Mouse (Mus musculus) 3T3-L1 (cell line): Measurements from ENCODE around the gene 3110082I17Rik.

ENCODE experiments used
- DNase-seq: peaks from one replicate; pipeline ENCODE4 v3.0.0-alpha.2; 2015; ENCODE audit warnings: low read depth, low spot score

The 3110082I17Rik gene

DNA sequence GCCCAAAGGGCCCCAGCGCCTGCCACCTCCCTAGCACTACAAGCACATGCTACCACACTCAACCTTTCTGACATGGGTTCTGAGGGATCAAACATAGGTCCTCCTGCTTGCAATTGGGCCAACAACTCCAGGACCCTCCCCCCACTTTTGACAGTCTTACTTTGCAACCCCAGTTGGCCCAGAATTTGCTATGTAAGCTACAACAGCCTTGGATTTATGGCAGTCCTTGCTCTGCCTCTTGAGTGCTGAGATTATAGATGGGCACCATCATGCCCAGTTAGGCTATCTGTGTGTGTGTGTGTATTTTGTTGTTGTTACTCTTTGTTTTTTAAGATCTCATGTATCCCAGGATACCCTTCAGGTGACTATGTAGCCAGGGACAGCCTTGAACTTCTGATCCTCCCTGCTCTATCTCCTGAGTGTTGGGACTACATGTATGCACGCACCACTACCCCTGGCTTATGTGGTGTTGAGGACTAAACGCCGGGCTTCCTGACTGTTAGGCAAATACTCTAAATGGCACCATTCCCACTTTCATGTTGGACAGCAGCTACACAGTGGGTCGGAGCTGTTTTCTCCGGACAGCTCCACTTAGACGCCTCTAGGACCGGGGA, 80.4 kb downstream of the 3110082I17Rik start:
- DNase-seq, result no peak

DNA sequence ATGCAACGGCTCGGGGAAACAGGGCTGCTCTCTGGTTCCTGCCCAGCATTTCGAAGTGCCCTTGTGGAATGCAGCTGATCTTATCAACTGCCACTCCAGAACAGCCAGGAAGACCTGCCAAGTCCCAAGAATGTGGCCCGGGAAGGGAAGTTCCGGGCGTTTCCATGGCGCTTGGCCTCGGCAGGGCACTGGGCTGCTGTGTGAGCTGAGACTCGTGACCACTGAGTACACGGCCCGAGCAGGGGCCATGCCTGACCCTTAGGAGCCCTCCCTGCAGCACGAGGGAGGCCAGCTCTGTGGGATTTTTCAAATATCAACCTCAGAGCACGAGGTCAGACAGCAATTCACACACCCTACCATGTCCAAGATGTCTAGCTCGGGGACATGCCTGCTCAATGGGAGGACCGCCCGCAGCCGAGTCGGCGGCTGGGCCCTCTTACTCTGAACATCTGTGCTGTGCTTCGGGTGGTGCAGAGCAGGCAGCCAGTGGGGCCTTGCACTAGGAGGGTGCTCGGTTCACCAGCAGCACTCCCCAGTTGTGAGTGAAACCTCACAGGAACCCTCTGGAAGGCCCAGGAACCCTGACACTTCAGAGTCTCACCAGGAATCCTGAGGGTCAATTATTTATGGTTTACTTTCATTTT, 81.2 kb downstream of the 3110082I17Rik start:
- peak; percentile 96 for DNase-seq

DNA sequence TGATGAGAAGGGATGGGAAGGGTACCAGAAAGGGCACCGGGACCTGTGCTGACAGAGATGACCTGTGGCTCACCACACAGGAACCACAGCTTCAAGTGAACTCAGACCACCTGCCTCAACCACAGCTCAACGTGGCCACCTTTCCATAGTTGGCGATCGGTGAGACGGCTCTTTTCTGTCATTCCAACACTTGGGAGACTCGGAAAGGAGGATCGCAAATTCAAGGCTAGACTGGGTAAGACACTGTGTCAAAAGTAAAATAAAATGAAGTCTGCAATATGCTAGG, 82.1 kb downstream of the 3110082I17Rik start:
- no peak for DNase-seq

DNA sequence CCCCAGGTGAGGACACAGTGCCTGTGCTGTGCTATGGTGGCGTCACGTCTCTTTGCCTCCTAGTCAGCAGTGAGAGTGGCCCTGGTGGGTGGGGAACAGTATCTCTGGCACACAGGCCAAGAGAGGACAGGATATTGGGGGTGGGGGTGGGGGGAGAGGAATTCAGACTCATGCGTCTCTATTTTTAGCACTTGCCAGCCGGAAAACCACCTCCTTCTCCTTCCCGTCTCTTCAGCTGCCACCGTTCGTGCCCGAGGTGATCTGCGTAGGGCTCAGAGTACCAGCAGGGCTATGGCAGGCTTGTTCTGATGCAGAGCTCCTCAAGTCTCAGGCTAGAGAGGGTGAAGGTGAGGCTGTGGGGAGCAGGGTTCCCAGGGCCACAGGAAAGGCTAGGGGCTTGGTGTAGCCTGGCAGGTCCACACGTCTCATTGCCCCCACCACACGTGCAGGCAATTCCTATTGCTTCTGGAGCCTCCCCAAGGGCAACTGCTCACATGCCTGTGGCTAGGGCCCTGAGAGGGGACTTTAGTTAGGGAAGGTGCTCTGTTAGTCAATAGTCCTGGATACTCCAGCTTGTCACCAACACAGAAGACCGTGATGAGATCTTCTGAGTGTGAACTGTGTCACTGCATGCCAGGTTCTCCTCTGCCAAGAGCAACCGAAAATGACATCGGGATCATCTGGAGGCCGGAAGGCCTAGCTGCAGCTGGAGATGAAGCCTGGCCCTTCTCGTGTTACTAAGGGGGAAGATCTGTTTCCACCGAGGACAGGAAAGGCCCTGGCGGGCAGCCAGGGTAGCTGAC, 82.7 kb downstream of the 3110082I17Rik start, which contains the start of gene Gpr146:
Gene Gpr146 (plus strand): TSS at position 230 of the 803 bp plus-strand sequence.
- peak; percentile 82 for DNase-seq

DNA sequence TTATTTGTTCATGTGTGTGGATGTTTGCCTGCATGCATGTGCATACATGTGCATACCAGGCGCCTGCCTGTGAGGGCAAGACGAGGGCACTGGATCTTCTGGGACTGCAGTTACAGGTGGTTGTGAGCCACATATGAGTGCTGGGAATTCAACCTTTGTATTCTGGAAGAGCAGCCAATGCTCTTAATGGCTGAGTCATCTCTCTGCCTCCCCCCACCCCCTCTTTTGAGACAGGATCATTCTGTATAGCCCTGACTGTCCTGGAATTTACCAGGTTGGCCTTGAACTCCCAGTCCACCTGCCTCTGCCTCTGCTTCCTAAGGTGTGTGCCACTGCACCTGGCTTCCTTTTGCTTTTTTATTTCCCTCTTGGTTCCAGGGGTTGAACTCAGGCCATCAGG, 85.5 kb downstream of the 3110082I17Rik start:
- peak; percentile 51 for DNase-seq

DNA sequence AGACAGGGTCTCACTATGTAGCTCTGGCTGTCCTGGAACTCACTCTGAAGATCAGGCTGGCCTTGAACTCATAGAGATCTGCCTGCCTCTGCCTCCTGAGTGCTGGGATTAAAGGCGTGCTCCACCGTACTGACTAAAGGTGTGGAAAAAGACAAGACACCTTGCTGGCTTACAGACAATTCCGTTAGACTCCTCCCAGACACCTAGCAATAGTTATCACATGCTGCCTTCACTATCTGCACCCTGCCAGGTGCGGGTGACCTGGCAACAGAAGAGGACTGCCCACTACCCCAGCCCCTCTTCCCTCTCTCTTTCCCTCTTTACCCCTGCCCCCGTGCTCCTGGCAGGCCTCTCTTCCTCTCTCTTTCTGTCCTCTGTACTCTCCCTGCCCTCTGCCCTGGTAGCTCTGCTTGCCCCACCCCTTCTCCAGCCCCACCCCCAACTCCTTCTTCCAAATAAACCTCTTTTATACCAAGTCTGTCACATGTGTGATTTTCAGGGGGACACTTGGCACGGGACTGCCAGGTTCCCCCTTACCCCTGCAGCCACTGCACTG, 86.4 kb downstream of the 3110082I17Rik start:
- no peak for DNase-seq

DNA sequence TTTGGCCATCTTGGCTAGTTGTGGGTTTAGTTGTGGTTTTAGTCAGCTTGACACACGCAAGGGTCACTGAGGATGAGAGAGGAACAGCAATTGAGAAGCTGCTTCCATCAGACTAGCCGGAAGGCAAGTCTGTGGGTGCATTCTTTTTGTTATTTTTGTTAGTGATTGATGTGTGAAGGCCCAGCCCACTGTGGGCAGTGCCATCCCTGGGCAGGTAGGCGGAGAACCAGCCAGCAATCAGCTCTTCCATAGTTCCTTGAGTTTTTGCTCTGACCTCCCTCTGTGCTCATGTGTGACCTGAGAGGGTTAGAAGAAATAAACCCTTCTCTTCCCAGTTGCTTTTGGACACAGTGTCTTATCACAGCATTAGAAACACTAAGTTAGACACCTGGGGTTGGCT, 87.2 kb downstream of the 3110082I17Rik start:
- DNase-seq, result peak; percentile 38

DNA sequence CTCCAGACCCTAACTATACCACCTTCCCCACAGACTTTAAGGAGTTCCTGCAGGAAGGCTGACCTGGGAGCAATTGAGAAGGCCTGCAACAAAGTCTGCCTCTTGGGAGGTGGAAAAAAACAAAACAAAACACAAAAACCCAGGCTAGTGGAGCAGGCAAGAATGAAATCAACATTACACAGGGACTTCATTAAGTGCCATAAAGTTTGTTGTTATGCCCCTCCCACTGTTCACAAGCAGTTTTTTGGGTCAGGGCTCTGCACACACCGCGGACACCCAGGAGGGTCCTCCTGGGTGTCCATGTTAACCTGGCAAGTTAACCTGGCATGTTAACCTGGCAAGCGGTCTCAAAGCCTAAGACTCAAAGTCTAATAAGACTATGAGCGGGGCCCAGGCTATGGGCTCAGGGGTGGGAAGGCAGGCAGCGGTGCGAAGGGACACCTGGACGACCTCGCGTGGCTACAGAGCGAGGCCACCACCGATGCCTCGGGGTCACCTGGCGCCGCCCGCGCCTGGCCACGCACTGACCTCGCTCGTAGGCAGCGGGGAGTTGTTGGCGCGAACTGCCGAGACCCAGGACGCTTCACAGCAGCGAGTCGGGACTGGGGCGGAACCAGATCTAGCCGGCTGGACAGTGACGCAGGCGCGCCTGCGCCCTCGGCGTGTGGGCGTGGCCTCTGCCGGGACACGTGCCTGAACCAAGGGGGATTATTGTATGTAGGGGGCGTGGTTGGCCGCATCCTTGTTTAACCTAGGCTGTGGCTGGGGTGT, 88.5 kb downstream of the 3110082I17Rik start:
- DNase-seq, result peak; percentile 98

DNA sequence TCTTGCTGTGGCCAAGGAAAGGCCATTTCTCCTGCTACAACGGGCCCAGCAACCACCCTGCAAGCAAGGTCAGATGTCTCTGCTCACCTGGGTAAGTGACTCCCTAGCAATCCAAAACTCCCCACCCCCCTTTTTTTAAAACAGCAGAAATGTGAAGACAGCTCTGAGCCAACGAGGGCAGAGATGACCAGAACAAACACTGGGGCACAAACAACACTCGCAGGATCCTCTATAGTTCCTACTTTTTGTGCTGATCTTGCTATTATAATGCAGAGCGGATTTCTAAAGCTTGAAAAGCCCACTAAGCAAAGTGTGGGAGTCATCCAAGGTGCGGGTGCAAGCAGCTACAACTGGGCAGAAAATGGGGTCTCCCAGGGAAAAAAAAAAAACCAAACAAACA, 89.2 kb downstream of the 3110082I17Rik start:
- no peak for DNase-seq

DNA sequence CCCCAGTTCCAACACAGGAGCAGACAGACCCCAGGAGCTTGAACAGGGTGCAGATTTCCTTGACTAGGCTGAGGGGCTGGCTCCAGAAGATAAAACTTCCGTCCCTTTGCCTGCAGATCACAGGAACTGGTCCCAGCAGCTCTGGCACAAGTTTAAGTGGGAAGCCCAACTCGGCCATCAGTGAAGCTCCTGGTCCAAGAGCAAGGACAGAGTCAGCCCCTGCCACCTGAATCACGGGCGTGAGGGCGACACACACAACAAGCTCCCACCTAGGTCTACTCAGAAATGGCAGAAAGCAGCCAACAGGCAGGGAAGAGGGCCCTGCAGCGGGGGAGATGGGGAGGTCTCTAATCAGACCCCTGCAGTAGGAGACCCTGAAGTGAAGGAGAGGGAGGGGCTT, 90.0 kb downstream of the 3110082I17Rik start:
- no peak for DNase-seq

DNA sequence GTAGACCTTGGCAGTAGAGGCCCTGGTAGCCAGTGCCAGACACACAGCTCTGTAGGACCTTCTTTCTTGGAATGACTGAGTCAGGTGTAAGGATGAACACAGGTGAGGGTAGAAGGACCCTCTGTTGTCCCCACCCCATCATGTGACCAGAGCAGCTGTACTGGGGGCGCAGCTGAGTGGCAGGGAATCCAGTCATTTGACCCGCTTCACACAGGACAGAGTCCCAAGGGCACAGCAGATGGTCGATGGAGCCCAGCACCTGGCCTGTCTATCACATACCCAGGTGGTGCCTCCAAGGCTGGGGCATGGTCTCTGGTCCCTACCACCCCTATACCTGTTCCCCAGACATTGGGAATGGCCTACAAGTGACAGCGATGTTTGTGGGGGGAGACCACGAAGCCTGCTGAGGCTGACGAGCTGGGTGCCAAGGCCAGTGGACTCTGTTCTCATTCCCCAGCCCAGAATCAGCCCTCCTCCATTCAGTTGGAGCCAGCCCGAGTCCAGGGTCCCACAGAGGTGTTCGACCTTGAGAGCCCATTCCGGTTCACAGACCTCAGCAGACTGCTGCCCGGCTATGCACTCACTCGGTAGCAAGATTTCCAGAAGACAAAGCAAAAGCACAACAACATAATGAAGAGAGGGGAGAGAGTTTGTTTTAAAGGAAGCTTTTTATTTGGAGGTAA, 91.5 kb downstream of the 3110082I17Rik start:
- no peak for DNase-seq

DNA sequence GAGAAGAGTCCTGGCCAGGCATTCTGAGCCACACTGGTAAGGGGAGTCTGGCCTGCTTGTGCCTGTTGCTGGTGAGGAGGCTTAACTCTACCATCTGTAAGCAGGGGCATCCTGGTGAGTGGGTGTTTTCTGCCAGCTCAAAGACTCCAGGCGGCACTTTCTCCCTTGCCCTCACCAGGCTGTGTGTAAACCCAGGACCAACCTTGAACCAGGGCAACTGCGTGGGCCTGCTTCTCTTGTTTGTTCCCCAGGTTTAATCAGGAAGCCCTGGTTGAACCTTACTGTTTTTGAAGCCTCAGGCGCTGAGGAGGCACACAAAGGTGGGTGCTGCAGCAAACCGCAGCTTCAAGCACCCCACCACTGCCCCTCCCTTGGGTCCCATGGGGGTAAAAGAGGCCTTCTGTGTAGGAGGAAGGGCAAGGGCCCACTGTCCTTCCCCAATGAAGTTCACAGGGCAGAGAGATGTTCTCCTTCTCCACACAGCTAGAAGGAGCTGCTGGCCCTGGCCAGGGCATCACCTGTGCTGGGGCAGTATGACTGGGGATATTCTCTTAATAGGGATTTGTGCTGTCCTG, 92.4 kb downstream of the 3110082I17Rik start:
- DNase-seq, result no peak

DNA sequence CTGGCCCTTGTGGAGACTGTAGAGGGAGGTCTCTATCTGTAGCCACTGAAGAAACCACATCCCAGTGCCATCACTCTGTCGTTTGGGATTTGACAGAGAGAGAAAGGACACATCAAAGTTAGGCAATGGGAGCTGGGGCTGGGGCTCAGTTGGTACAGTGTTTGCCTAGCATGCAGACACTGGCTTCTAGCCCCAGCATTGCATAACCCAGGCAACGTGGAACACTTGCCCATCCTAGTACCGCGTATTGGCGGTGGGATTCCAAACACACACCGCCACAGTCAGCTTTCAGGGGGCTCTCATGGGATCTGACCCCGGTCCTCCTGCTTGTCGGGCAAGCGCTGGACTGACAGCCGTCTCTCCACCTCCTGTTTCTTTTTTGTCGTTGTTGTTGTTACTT, 93.8 kb downstream of the 3110082I17Rik start:
- no peak for DNase-seq

DNA sequence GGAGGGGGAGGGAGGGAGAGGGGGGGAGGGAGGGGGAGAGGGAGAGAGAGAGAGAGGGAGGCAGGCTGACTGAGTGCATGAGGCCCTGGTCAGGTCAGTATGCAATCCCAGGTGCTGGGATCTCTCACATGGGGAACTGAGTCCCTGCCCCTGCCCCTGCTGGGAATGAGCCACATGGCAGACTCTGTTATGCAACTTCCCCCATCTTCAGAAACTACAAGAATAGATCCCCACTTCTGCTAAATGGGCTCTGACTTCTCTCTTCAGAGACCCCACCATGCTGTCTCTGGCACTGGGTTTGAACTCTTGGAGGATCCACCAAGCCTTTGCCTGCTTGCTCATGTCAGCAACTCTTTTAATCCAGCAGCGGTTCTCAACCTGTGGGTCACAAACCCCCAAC, 94.5 kb downstream of the 3110082I17Rik start:
- DNase-seq, result no peak

DNA sequence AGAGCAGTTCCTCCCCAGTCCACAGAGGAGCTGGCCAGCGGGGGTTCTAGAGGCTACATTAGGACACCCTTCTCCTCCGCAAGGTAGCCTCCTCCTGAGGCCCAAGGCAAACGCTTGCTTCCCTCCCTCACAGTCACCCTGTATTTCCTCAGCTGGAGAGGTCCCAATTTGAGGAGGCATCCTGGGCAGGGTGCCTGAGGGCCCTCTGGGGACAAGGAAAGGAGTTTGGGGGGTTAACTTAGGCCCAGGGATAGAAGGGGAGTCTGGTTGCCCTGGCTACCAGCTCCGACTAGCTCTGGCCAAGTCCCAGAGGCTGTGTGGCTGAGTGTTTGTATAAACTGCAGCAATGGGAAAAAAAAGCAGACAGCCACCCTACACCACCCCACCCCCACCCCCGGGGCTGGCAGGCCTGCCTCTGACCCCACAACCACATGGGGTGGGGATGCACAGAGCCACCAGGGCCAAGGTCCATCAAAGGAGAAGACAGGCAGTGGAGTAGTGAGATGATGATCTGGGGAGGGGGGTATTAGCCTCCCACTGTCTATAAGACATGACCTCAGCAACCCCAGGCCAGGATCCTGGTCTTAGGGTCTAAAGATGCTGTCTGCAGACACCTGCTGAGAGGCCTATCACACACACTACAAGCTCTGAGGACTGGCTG, 95.3 kb downstream of the 3110082I17Rik start:
- no peak for DNase-seq

DNA sequence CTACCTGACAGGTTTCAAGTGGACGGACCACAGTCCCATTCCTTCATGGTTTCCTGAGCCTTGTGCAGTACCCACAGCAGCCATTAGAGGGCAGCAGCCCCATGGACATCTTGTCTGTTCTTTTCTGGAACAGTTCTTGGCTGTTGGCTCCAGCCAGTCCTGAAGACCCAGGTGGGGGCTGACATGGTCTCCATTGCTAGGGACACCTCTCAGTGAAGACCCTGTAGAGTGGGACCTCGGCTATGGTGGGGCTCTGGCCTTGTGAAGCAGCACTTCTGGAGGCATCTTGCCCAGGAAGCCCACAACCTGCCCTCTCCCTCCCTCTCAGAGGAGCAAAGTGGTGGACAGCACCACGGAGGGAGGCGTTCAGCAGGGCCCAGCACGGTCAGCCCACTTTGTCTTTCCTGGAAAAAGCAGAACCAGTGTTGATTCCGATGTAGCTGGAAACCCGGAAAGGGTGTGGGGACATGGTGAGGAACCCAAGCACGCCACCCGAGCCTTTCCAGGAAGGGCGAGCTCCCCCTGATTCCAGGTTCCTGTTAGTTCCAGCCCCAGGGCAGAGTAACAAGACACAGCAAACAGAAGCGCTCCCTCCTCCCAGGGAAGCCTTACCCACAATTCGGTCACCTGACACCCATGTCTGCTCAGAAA, 95.9 kb downstream of the 3110082I17Rik start:
- peak; percentile 97 for DNase-seq

DNA sequence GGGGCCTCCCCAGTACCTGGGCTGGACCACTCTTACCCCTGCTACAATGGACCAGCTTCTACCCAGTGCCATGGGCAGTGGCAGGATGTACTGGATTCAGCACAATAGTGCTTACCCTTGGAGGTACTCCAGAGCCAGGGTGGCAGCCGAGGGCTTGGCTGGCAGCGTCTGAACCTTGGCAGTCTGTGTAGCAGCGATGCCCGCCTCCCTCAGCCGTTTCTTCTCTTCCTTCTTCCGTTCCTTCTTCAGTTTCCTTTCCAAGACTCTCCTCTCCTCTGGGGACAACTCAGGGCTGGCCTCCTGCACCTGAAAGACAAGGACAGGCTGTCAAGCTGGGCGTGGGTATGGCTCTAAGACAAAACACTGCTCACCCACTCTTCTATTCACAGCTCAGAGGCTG, 96.5 kb downstream of the 3110082I17Rik start:
- no peak for DNase-seq

DNA sequence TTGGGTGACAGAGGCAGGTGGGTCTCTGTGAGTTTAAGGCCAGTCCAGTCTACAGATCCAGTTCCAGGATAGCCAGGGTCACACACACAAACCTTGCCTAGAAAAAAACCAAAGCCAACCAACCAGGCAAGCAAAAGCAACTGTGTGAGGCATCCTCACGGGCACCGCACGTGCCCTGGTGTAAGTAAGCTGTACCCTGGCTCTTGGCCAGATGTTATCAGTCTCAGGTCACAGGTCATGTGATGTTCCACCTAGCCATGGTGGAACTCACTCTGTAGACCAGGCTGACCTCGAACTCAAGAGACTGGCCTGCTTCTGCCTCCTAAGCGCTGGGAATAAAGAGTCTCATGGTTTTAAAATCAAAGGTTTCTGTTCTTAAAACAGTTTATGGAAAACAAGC, 101.1 kb downstream of the 3110082I17Rik start:
- no peak for DNase-seq

DNA sequence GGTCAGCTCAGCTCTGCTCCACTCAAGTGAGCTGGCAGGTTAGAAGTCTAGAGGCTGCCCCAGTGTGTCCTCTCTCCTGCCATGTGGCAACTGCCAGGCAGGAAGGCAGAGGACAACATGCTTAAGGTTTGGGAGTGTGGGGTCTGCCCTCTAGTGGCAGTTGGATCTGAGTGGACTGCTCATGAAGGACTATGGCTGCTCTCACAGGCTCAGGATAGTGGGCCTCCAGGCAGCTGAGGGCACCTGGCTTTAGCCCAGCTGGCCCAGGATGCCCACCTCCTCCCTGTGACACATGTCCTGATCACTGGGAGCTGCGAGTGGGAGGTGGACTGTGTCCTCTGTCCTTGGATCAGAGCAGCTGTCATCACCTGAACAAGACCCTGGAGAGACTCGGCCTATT, 101.7 kb downstream of the 3110082I17Rik start:
- peak; percentile 83 for DNase-seq

DNA sequence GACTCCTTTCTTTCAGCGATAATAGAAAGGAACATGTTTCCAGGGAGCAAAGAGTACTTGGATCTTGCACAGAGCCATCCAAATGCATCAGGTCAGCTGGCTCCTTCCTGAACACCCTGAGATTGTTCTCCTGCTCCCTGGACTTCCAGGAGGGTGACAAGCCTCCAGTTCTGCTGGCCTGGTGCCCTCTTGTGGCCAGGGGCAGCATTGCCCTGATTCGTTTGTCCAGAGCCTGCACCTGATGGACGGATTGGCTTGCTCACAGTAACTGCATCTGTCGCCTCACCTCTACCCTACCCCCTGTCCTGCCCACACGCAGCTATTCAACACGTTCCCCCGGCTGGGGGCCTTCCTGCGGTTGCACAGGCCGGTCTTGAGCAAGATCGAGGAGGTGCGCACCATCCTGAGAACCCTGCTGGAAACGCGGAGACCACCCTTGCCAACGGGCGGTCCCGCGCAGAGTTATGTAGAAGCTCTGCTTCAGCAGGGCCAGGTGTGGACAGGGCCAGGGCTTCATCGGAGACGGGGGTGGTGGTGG, 105.0 kb downstream of the 3110082I17Rik start:
- peak; percentile 92 for DNase-seq
